Mouse (Mus musculus) induced T-regulatory cell, adult 2 months (primary cell): ENCODE results near the gene Eif4enif1.
"Not testable (repeated sequence)": the region's sequence is repeated elsewhere in the genome, so short reads cannot be mapped to it uniquely, and the experiment has no call there.

Experiments used
- DNase-seq: peaks from one replicate; pipeline ENCODE4 v3.0.0-alpha.2; 2012; ENCODE audit warnings: low read depth

The Eif4enif1 gene

GRCm38 (mm10) chr11:3181250-3181649 is 20.9 kb upstream of the Eif4enif1 start:
- peak; percentile 46 for DNase-seq

DNA sequence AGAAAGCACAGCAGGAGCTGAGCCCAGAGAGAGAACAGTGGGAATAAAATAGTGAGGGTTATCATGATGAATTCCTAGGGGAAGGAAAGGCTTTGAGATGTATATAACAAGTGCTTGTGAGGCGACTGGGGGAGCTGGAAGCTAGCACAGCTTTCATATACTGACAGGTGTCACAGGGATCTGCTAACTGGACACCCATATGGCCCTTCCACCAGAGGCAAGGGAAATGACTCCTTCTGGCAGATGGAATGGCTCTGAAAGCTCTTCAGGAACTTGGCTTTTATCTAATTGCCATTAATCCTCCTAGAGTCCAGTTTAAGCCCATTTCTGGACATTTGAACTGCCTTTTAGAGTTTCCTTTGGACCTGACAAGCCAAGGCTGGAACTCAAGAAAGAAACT is 20.2 kb upstream of the Eif4enif1 start:
- DNase-seq = not testable (repeated sequence)

GRCm38 (mm10) chr11:3182707-3183106 is 19.5 kb upstream of the Eif4enif1 start:
- not testable (repeated sequence) for DNase-seq

DNA sequence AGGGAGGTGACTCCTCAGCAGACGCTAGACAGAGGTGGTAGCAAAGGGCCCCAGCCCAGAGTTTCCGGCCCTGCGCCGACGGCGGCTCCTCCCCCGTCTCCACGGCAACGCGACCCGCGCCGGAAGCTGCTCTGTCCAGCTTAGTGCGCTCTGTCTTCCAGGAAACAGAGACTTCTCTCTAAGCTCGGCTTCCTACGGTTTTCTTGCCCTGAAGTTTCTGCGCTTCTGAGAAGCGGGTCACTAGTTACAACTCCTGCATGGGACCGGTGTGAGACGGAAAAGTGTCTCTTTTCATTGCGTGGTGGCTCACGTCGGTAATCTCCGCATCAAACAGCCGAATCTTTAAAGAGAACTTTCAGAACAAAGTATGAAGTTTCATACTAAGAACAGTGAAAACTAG is 8.8 kb upstream of the Eif4enif1 start, which contains the start of gene Sfi1:
TSS of gene Sfi1 (minus strand) at position 101 of the 400 bp plus-strand sequence.
- no peak for DNase-seq

GRCm38 (mm10) chr11:3200636-3201035 is 1.6 kb upstream of the Eif4enif1 start:
- DNase-seq = not testable (repeated sequence)

- DNase-seq = no peak
These were observed 614 bp upstream of the Eif4enif1 start for GRCm38 (mm10) chr11:3201326-3202230.

- DNase-seq = peak; percentile 76
These were observed 719 bp downstream of the Eif4enif1 start for GRCm38 (mm10) chr11:3202781-3203441.

GRCm38 (mm10) chr11:3203771-3204170 is 1.6 kb downstream of the Eif4enif1 start:
- no peak for DNase-seq

DNA sequence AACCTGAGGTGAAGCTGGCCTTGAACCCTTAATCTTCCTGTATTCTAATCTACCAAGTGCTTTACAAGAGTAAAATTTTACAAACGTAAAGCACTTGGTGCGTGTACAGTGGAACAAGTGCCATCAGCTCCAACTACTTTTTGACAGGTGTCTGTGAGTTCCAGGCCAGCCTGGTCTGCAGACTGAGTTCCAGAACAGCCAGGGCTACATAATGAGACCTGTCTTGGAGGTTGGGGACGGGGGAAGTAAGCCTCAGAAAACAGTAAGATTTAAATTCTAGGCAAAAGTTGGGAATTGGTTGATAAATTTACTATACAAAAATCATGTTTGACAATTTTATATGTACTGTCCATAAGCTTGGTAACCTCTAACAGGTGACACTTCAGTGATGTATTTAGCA is 3.0 kb downstream of the Eif4enif1 start:
- DNase-seq = no peak

GRCm38 (mm10) chr11:3206783-3207182 is 4.6 kb downstream of the Eif4enif1 start:
- DNase-seq = no peak

GRCm38 (mm10) chr11:3212526-3212925 is 10.3 kb downstream of the Eif4enif1 start:
- DNase-seq = no peak

GRCm38 (mm10) chr11:3223105-3223504 is 20.9 kb downstream of the Eif4enif1 start:
- DNase-seq = no peak

DNA sequence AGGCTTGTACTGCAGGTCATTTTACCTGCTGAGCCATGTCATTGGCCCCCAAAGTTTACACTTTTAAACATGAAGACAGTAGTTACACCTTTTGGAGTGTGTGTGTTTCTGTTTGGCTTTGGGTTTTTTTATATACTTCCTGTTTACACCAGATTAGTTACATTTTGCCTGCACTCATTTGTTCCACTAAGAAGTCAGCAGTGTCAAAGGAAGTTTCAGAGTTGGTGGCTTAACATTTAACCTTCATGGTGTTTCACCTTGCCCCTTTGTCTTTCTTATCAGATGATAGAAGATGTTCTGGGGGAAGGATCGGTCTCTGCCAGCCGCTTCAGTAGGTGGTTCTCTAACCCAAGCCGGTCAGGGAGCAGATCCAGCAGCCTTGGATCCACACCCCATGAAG is 24.9 kb downstream of the Eif4enif1 start:
- peak; percentile 70 for DNase-seq

- no peak for DNase-seq
These were observed 30.1 kb downstream of the Eif4enif1 start for GRCm38 (mm10) chr11:3232248-3232647.

- DNase-seq = no peak
These were observed 31.5 kb downstream of the Eif4enif1 start for GRCm38 (mm10) chr11:3233704-3234103.

GRCm38 (mm10) chr11:3235277-3235676 is 33.1 kb downstream of the Eif4enif1 start:
- DNase-seq = no peak

- DNase-seq = no peak
These were observed 40.2 kb downstream of the Eif4enif1 start for GRCm38 (mm10) chr11:3242395-3242794.

DNA sequence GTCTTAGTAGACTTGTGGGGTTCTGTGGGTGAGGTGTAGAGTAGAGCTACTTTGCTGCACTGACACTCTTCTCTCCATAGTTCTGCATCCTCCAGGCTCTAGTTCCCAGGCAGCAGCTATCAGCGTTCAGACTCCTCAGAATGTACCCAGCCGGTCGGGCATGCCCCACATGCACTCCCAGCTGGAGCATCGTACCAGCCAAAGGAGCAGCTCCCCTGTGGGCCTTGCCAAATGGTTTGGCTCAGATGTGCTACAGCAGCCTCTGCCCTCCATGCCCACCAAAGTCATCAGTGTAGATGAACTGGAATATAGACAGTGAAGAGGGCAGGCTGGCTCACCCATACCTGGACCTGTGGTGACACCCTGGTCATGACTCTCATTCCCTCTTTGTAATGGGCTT is 41.6 kb downstream of the Eif4enif1 start:
- no peak for DNase-seq

DNA sequence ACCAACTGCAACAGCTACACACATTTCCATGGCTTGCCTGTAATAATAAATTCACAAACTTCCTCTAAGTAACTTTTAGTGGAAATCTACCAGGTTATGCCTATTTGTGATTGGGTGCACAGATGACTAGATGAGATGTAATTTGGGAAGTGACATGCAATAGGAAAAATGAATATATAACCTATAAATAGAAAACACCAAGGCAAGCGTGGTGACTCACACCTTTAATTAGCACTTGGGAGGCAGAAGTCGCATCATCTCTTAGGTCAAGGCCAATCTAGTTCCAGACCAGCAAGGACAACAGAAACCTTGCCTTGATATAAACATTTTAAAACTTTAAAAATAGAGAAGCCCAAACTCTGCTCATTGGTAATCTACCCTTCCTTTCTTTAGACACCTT is 45.2 kb downstream of the Eif4enif1 start:
- DNase-seq = no peak

- DNase-seq = no peak
These were observed 57.3 kb downstream of the Eif4enif1 start for GRCm38 (mm10) chr11:3259537-3259936.

- DNase-seq = peak; percentile 59
These were observed 63.3 kb downstream of the Eif4enif1 start for GRCm38 (mm10) chr11:3265291-3266078.

GRCm38 (mm10) chr11:3266079-3266685 is 64.0 kb downstream of the Eif4enif1 start, which contains the start of gene Drg1:
TSS of gene Drg1 (minus strand) at chr11:3266415.
- peak; percentile 95 for DNase-seq
